In the genomic region with DNA sequence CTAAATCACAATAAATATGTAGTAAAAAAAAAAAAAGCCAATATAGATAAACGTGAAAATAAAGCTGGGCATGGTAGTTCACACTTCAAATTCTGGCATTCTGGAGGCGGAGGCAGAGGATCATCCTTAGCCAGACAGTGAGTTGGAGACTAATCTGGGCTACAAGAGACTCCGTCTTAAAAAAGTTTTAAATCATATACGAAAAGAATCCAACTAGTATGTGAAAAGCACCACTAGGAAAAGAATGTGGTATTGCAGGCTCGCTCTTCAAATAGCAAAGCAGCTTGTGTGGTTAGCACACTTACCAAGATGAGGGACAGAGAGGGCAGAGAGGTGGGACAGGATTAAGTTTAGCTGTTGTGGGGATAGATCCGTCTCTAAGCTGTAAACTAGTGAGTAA, we compare ENCODE assay signal across 7 mouse cellular contexts. TPM values are rescaled to one million over a fixed set of nuclear protein-coding genes. Genes with fewer than 3 reads are reported as not detected.
DNase-seq lines count a peak whose midpoint lies in the region; ATAC-seq and TF ChIP-seq lines count a peak whose summit lies in the region.

No protein-coding gene starts in this region.

- H3K4me3 ChIP-seq in lung, embryonic 14.5 days (ENCODE audit: low read depth, low read length) = 0 out of 2 replicates have a peak overlapping the region, but pooled peaks have one; percentile 69
- peak overlapping the region; percentile 65 for H3K4me3 ChIP-seq in embryonic facial prominence, embryonic 15.5 days (replicated peaks)
- H3K4me3 ChIP-seq in limb, embryonic 10.5 days = peak overlapping the region; percentile 77
- peak overlapping the region; percentile 68 for H3K4me3 ChIP-seq in neural tube, embryonic 15.5 days (replicated peaks)

- no peak for TF ChIP-seq CTCF in lung, embryonic 14.5 days (IDR thresholded peaks at IDR 0.05; ENCODE audit: low read depth)

- H3K27me3 ChIP-seq in lung, embryonic 14.5 days (ENCODE audit: insufficient read depth, low read length) = no peaks in the 10 kb centered on the region
- no peaks in the 10 kb centered on the region for H3K27me3 ChIP-seq in embryonic facial prominence, embryonic 15.5 days
- no peaks in the 10 kb centered on the region for H3K27me3 ChIP-seq in limb, embryonic 10.5 days (ENCODE audit: low read depth, poor library complexity, severe bottlenecking)
- H3K27me3 ChIP-seq in neural tube, embryonic 15.5 days (replicated peaks) = no peaks in the 10 kb centered on the region

- H3K4me1 ChIP-seq in lung, embryonic 14.5 days (ENCODE audit: insufficient read depth) = no peaks in the 10 kb centered on the region
- peaks cover 11% of the 10 kb centered on the region for H3K4me1 ChIP-seq in embryonic facial prominence, embryonic 15.5 days
- peaks cover 7% of the 10 kb centered on the region; the same call in 1 of the 2 replicates for H3K4me1 ChIP-seq in limb, embryonic 10.5 days
- H3K4me1 ChIP-seq in neural tube, embryonic 15.5 days = peaks cover 22% of the 10 kb centered on the region

- H3K4me2 ChIP-seq in lung, embryonic 14.5 days = peak overlapping the region; percentile 95
- peak overlapping the region; percentile 79 for H3K4me2 ChIP-seq in embryonic facial prominence, embryonic 15.5 days (replicated peaks)
- peak overlapping the region; percentile 89 for H3K4me2 ChIP-seq in neural tube, embryonic 15.5 days

- H3K9me3 ChIP-seq in lung, embryonic 14.5 days (ENCODE audit: low read depth, low read length) = no peaks in the 10 kb centered on the region
- H3K9me3 ChIP-seq in embryonic facial prominence, embryonic 15.5 days (replicated peaks) = no peaks in the 10 kb centered on the region
- no peaks in the 10 kb centered on the region for H3K9me3 ChIP-seq in limb, embryonic 10.5 days (replicated peaks)
- H3K9me3 ChIP-seq in neural tube, embryonic 15.5 days (replicated peaks) = no peaks in the 10 kb centered on the region

- H3K36me3 ChIP-seq in lung, embryonic 14.5 days (ENCODE audit: insufficient read depth) = 0 out of 2 replicates have a peak, but pooled peaks cover 12% of the 10 kb centered on the region
- peaks cover 8% of the 10 kb centered on the region; the same call in 1 of the 2 replicates for H3K36me3 ChIP-seq in embryonic facial prominence, embryonic 15.5 days
- H3K36me3 ChIP-seq in limb, embryonic 10.5 days = peaks cover 12% of the 10 kb centered on the region
- peaks cover 9% of the 10 kb centered on the region; the same call in 1 of the 2 replicates for H3K36me3 ChIP-seq in neural tube, embryonic 15.5 days

- DNase-seq in lung, embryonic 14.5 days = peak; percentile 34
- no peak for DNase-seq in lung, adult 18-20 months
- no peak for DNase-seq in limb, embryonic 10.5 days (ENCODE audit: low spot score)
- DNase-seq in adrenal gland, adult 8-10 months = no peak

- H3K27ac ChIP-seq in lung, embryonic 14.5 days (ENCODE audit: low read depth) = peak overlapping the region; percentile 55
- H3K27ac ChIP-seq in embryonic facial prominence, embryonic 15.5 days (replicated peaks) = peak overlapping the region; percentile 87
- peak overlapping the region; percentile 90 for H3K27ac ChIP-seq in limb, embryonic 10.5 days
- peak overlapping the region; percentile 92 for H3K27ac ChIP-seq in neural tube, embryonic 15.5 days (replicated peaks)

- ATAC-seq in lung, embryonic 14.5 days (ENCODE audit: insufficient read depth) = no peak
- ATAC-seq in embryonic facial prominence, embryonic 15.5 days (ENCODE audit: insufficient number of reproducible peaks, low FRiP score, low TSS enrichment, low read depth) = no peak
- no peak for ATAC-seq in neural tube, embryonic 15.5 days (ENCODE audit: low FRiP score)
- no peak for ATAC-seq in cerebellum, adult (ENCODE audit: insufficient number of reproducible peaks, low FRiP score, low TSS enrichment)

- peak overlapping the region; percentile 48 for H3K9ac ChIP-seq in lung, embryonic 14.5 days
- H3K9ac ChIP-seq in embryonic facial prominence, embryonic 15.5 days = no peak overlapping the region
- H3K9ac ChIP-seq in neural tube, embryonic 15.5 days (replicated peaks) = peak overlapping the region; percentile 48

- WGBS in lung, embryonic 14.5 days = 35% methylated on average over 6 of the region's 6 CpGs
- 27% methylated on average over 6 of the region's 6 CpGs for WGBS in embryonic facial prominence, embryonic 15.5 days
- WGBS in limb, embryonic 10.5 days = 55% methylated on average over 6 of the region's 6 CpGs
- WGBS in neural tube, embryonic 15.5 days = 54% methylated on average over 6 of the region's 6 CpGs

RNA-seq across cellular contexts. Expression of a gene that starts 1.2 kb away (rescaled TPM):
- 57.3 TPM in 2 replicates for polyA plus RNA-seq in lung, embryonic 14.5 days (2014; fragmentation: Nextera tagmentation; extraction: Ambion mirVana)
- polyA plus RNA-seq in embryonic facial prominence, embryonic 15.5 days (2015; fragmentation: Nextera tagmentation; extraction: Ambion mirVana) = 60.3 and 61.5 TPM in 2 replicates
- polyA plus RNA-seq in limb, embryonic 10.5 days (2016; fragmentation: Nextera tagmentation; extraction: Ambion mirVana) = 85.6 and 88.3 TPM in 2 replicates
- polyA plus RNA-seq in neural tube, embryonic 15.5 days (2015; fragmentation: Nextera tagmentation; extraction: Ambion mirVana) = 80.3 and 86.4 TPM in 2 replicates
- total RNA-seq in adrenal gland, adult 8-10 months (2022) = 10 to 100 TPM; 33.7 to 39.7 (median 35.2) TPM

RNA-seq across cellular contexts. Expression of a gene that starts 15.1 kb away (rescaled TPM):
- polyA plus RNA-seq in lung, embryonic 14.5 days (2014; fragmentation: Nextera tagmentation; extraction: Ambion mirVana) = 12.7 and 14.9 TPM in 2 replicates
- polyA plus RNA-seq in embryonic facial prominence, embryonic 15.5 days (2015; fragmentation: Nextera tagmentation; extraction: Ambion mirVana) = 26.4 and 27.2 TPM in 2 replicates
- polyA plus RNA-seq in limb, embryonic 10.5 days (2016; fragmentation: Nextera tagmentation; extraction: Ambion mirVana) = 29.8 and 32.4 TPM in 2 replicates
- polyA plus RNA-seq in neural tube, embryonic 15.5 days (2015; fragmentation: Nextera tagmentation; extraction: Ambion mirVana) = 26.0 and 28.6 TPM in 2 replicates
- 10 to 100 TPM; 42.8 to 60.3 (median 58.4) TPM for total RNA-seq in adrenal gland, adult 8-10 months (2022)

RNA-seq across cellular contexts. Expression of a gene that starts 26.0 kb away (rescaled TPM):
- not detected in 2 replicates for polyA plus RNA-seq in lung, embryonic 14.5 days (2014; fragmentation: Nextera tagmentation; extraction: Ambion mirVana)
- not detected in 2 replicates for polyA plus RNA-seq in embryonic facial prominence, embryonic 15.5 days (2015; fragmentation: Nextera tagmentation; extraction: Ambion mirVana)
- not detected in 2 replicates for polyA plus RNA-seq in limb, embryonic 10.5 days (2016; fragmentation: Nextera tagmentation; extraction: Ambion mirVana)
- not detected in 2 replicates for polyA plus RNA-seq in neural tube, embryonic 15.5 days (2015; fragmentation: Nextera tagmentation; extraction: Ambion mirVana)
- total RNA-seq in adrenal gland, adult 8-10 months (2022) = not detected

RNA-seq across cellular contexts. Expression of a gene that starts 51.2 kb away (rescaled TPM):
- polyA plus RNA-seq in lung, embryonic 14.5 days (2014; fragmentation: Nextera tagmentation; extraction: Ambion mirVana) = not detected in 2 replicates
- polyA plus RNA-seq in embryonic facial prominence, embryonic 15.5 days (2015; fragmentation: Nextera tagmentation; extraction: Ambion mirVana) = not detected in 2 replicates
- polyA plus RNA-seq in limb, embryonic 10.5 days (2016; fragmentation: Nextera tagmentation; extraction: Ambion mirVana) = not detected in 2 replicates
- not detected in 2 replicates for polyA plus RNA-seq in neural tube, embryonic 15.5 days (2015; fragmentation: Nextera tagmentation; extraction: Ambion mirVana)
- not detected for total RNA-seq in adrenal gland, adult 8-10 months (2022)
